Mouse (Mus musculus): ENCODE data around the gene Creld2.

Gene Creld2

GRCm38 (mm10) chr15:88828800-88829705, 9.6 kb downstream of the Creld2 start:
- in situ Hi-C loops (cut with MboI, MseI), result loop anchor here (5.0 to 10.0 kb wide), 3 partner anchors 33 to 256 kb away; partner anchors contain the start of genes Pim3 and Selenoo

- in situ Hi-C loops (cut with MboI, MseI), result loop anchor here (5.0 to 10.0 kb wide), 3 partner anchors 32 to 255 kb away; partner anchors contain the start of genes Pim3 and Selenoo
Measured at GRCm38 (mm10) chr15:88829791-88830440, 10.5 kb downstream of the Creld2 start.

- in situ Hi-C loops (cut with MboI, MseI), result no loop called here
Measured at GRCm38 (mm10) chr15:88830696-88831095, 11.2 kb downstream of the Creld2 start.

- in situ Hi-C loops (cut with MboI, MseI), result no loop called here
Measured at GRCm38 (mm10) chr15:88831482-88831881, 12.0 kb downstream of the Creld2 start.

GRCm38 (mm10) chr15:88832536-88832935, 13.1 kb downstream of the Creld2 start:
- in situ Hi-C loops (cut with MboI, MseI), result no loop called here

GRCm38 (mm10) chr15:88836031-88836430, 16.6 kb downstream of the Creld2 start:
- in situ Hi-C loops (cut with MboI, MseI), result no loop called here

- in situ Hi-C loops (cut with MboI, MseI), result no loop called here
Measured at GRCm38 (mm10) chr15:88836571-88836970, 17.1 kb downstream of the Creld2 start.

GRCm38 (mm10) chr15:88837199-88837932, 17.9 kb downstream of the Creld2 start:
- in situ Hi-C loops (cut with MboI, MseI), result no loop called here

GRCm38 (mm10) chr15:88837977-88838376, 18.5 kb downstream of the Creld2 start:
- in situ Hi-C loops (cut with MboI, MseI), result no loop called here

- in situ Hi-C loops (cut with MboI, MseI), result no loop called here
Measured at GRCm38 (mm10) chr15:88839271-88839670, 19.8 kb downstream of the Creld2 start.

GRCm38 (mm10) chr15:88840126-88840525, 20.7 kb downstream of the Creld2 start:
- in situ Hi-C loops (cut with MboI, MseI), result no loop called here

GRCm38 (mm10) chr15:88841160-88841559, 21.7 kb downstream of the Creld2 start:
- in situ Hi-C loops (cut with MboI, MseI), result no loop called here

GRCm38 (mm10) chr15:88841580-88842299, 22.3 kb downstream of the Creld2 start:
- in situ Hi-C loops (cut with MboI, MseI), result no loop called here

GRCm38 (mm10) chr15:88842300-88842673, 22.8 kb downstream of the Creld2 start:
- in situ Hi-C loops (cut with MboI, MseI), result no loop called here

GRCm38 (mm10) chr15:88843486-88844097, 24.1 kb downstream of the Creld2 start:
- in situ Hi-C loops (cut with MboI, MseI), result no loop called here

- in situ Hi-C loops (cut with MboI, MseI), result no loop called here
Measured at GRCm38 (mm10) chr15:88844966-88845365, 25.5 kb downstream of the Creld2 start.

- in situ Hi-C loops (cut with MboI, MseI), result no loop called here
Measured at GRCm38 (mm10) chr15:88848661-88849060, 29.2 kb downstream of the Creld2 start.

- in situ Hi-C loops (cut with MboI, MseI), result no loop called here
Measured at GRCm38 (mm10) chr15:88849621-88850020, 30.2 kb downstream of the Creld2 start.

GRCm38 (mm10) chr15:88850146-88850826, 30.8 kb downstream of the Creld2 start:
- in situ Hi-C loops (cut with MboI, MseI), result no loop called here

GRCm38 (mm10) chr15:88851076-88851475, 31.6 kb downstream of the Creld2 start:
- in situ Hi-C loops (cut with MboI, MseI), result no loop called here

All from regulatory T cell (primary cell).